Mouse (Mus musculus) megakaryocyte, embryonic 14.5 days (primary cell): ENCODE measurements around the gene Svopl. TPM values are rescaled to one million over a fixed set of nuclear protein-coding genes. Genes with fewer than 3 reads are reported as not detected.

ENCODE experiments used
- H3K27me3 ChIP-seq: replicated peaks from 2 replicates; pipeline ENCODE3; 2012; ENCODE audit warnings: inconsistent platforms
- H3K36me3 ChIP-seq: replicated peaks from 2 replicates; pipeline ENCODE3; 2012; ENCODE audit warnings: low read length, inconsistent platforms, mixed read lengths
- H3K4me1 ChIP-seq: 2 replicates; pipeline ENCODE4 v1.6.1; 2012; ENCODE audit warnings: inconsistent platforms
- H3K4me3 ChIP-seq: replicated peaks from 2 replicates; pipeline ENCODE3; 2012; ENCODE audit warnings: moderate library complexity, mild to moderate bottlenecking, inconsistent platforms
- H3K9me3 ChIP-seq: 2 replicates; pipeline ENCODE4 v1.6.1; 2012; ENCODE audit warnings: inconsistent platforms
- FLI1 ChIP-seq: IDR thresholded peaks from 2 replicates; pipeline ENCODE4 v1.6.1; 2012; ENCODE audit warnings: low read length, inconsistent platforms, mixed read lengths
- GATA1 ChIP-seq: IDR thresholded peaks from 3 replicates; pipeline ENCODE4 v1.6.1; 2012; ENCODE audit warnings: mixed read lengths, low read length, inconsistent platforms, borderline replicate concordance
- polyA plus RNA-seq: library from polyadenylated mRNA; stranded (reverse); fragments of >175 nt; gene quantifications from 2 replicates; pipeline ENCODE4 v1.2.3, GENCODE M21; 2012; ENCODE audit warnings: low replicate concordance; ENCODE audit not compliant: insufficient read depth

Svopl gene
- polyA plus RNA-seq, 1 experiment, result not detected

GRCm38 (mm10) chr6:37936498-37936897 lies 110.3 kb downstream of the Svopl start:
- TF ChIP-seq GATA1 (no peak), FLI1 (no peak)
- peaks cover 14% of the 10 kb centered on the region for H3K9me3 ChIP-seq
- H3K4me1 ChIP-seq, result peaks cover 4% of the 10 kb centered on the region; the same call in 1 of the 2 replicates
- H3K4me3 ChIP-seq, result no peak overlapping the region
- no peaks in the 10 kb centered on the region for H3K27me3 ChIP-seq
- H3K36me3 ChIP-seq, result peaks cover 89% of the 10 kb centered on the region

Other genes starting within 250 kb of the Svopl start
- 4.1 and 20.9 TPM in 2 replicates for gene Trim24, start 176.2 kb downstream of the Svopl start, polyA plus RNA-seq
- gene Tmem213, start 62.3 kb upstream of the Svopl start, polyA plus RNA-seq, result not detected in 2 replicates
- gene Atp6v0a4, start 77.6 kb upstream of the Svopl start, polyA plus RNA-seq, result not detected in 2 replicates
- 0.17 TPM in 1 of 2 replicates, not detected in the other for gene D630045J12Rik, start 207.0 kb upstream of the Svopl start, polyA plus RNA-seq